Mouse (Mus musculus) MEL (cell line): ENCODE results near the gene Nbeal1. TPM values are rescaled to one million over a fixed set of nuclear protein-coding genes. Genes with fewer than 3 reads are reported as not detected.
A peak's percentile ranks its signal among the peaks of the same experiment; 100 is the strongest.

Source experiments
- DNase-seq: peaks from one replicate; pipeline ENCODE4 v3.0.0; 2011; ENCODE audit warnings: low read depth, low spot score
- H3K27ac ChIP-seq: 2 replicates; pipeline ENCODE4 v1.5.1; 2012; ENCODE audit warnings: low read depth, mild to moderate bottlenecking, control low read depth, low read length, moderate library complexity; ENCODE audit not compliant: control insufficient read depth
- H3K27me3 ChIP-seq, 2 experiments: fragments of 150-350 bp in 1 of 2; sonication (generic) in 1 of 2; 2 replicates each; pipeline ENCODE4 v1.6.1; 2012; ENCODE audit warnings: low read length in 2 of 2, mild to moderate bottlenecking in 2 of 2, improper control_type of control experiment in 1 of 2, moderate library complexity in 1 of 2; ENCODE audit not compliant: insufficient read depth in 2 of 2, control insufficient read depth in 1 of 2
- H3K36me3 ChIP-seq, 2 experiments: 2 replicates each; pipeline ENCODE4 v1.6.1; 2012 to 2014; ENCODE audit warnings: low read length in 2 of 2, improper control_type of control experiment in 1 of 2, inconsistent platforms in 1 of 2, mild to moderate bottlenecking in 1 of 2; ENCODE audit not compliant: insufficient read depth in 2 of 2, control insufficient read depth in 1 of 2
- H3K4me1 ChIP-seq, 2 experiments: fragments of 150-350 bp in 1 of 2; sonication (generic) in 1 of 2; 2 replicates each; pipeline ENCODE4 v1.6.1; 2012; ENCODE audit warnings: low read length in 2 of 2, improper control_type of control experiment in 1 of 2, mild to moderate bottlenecking in 1 of 2; ENCODE audit not compliant: insufficient read depth in 2 of 2, control insufficient read depth in 1 of 2
- H3K4me3 ChIP-seq, 2 experiments: fragments of 150-350 bp in 1 of 2; sonication (generic) in 1 of 2; 2 replicates each; pipeline ENCODE4 v1.5.1; 2012; ENCODE audit warnings: low read depth in 2 of 2, low read length in 2 of 2, mild to moderate bottlenecking in 2 of 2, moderate library complexity in 2 of 2, control low read depth in 1 of 2, improper control_type of control experiment in 1 of 2; ENCODE audit not compliant: control insufficient read depth in 1 of 2, insufficient read depth in 1 of 2
- H3K79me2 ChIP-seq: 2 replicates; pipeline ENCODE4 v1.6.1; 2012; ENCODE audit warnings: mild to moderate bottlenecking, low read length, moderate library complexity; ENCODE audit not compliant: control insufficient read depth, poor library complexity, insufficient read depth
- H3K9ac ChIP-seq: 2 replicates; pipeline ENCODE4 v1.6.1; 2012; ENCODE audit warnings: low read depth, mild to moderate bottlenecking, control low read depth, low read length, moderate library complexity; ENCODE audit not compliant: control insufficient read depth, poor library complexity, severe bottlenecking
- H3K9me3 ChIP-seq: fragments of 150-350 bp; sonication (generic); replicated peaks from 2 replicates; pipeline ENCODE4 v1.6.1; 2012; ENCODE audit warnings: mild to moderate bottlenecking, low read length, improper control_type of control experiment, moderate library complexity; ENCODE audit not compliant: insufficient read depth
- CHD1 ChIP-seq: IDR thresholded peaks from 2 replicates; pipeline ENCODE4 v1.6.1; 2012; ENCODE audit warnings: low read depth, mild to moderate bottlenecking, inconsistent platforms, low read length, improper control_type of control experiment
- CHD2 ChIP-seq: IDR thresholded peaks from 2 replicates; pipeline ENCODE4 v1.6.1; 2011; ENCODE audit warnings: low read length, improper control_type of control experiment
- CTCF ChIP-seq, 3 experiments: IDR thresholded peaks in 2 of 3; conservative IDR thresholded peaks in 1 of 3; 2 replicates each; pipeline ENCODE4 v1.5.1; 2011 to 2012; ENCODE audit warnings: low read length in 3 of 3, low read depth in 2 of 3, mild to moderate bottlenecking in 2 of 3, improper control_type of control experiment in 1 of 3, inconsistent platforms in 1 of 3, mixed read lengths in 1 of 3, moderate library complexity in 1 of 3; ENCODE audit not compliant: control insufficient read depth in 1 of 3, insufficient read depth in 1 of 3, poor library complexity in 1 of 3, severe bottlenecking in 1 of 3
- E2F4 ChIP-seq: IDR thresholded peaks from 2 replicates; pipeline ENCODE4 v1.6.1; 2011; ENCODE audit warnings: low read depth, low read length, improper control_type of control experiment, borderline replicate concordance
- EP300 ChIP-seq, 2 experiments: IDR thresholded peaks; 2 replicates each; pipeline ENCODE4 v1.6.1; 2011; ENCODE audit warnings: improper control_type of control experiment in 2 of 2, low read length in 2 of 2, low read depth in 1 of 2, mild to moderate bottlenecking in 1 of 2
- ETS1 ChIP-seq: IDR thresholded peaks from 2 replicates; pipeline ENCODE4 v1.6.1; 2012; ENCODE audit warnings: low read depth, mild to moderate bottlenecking, inconsistent platforms, low read length, improper control_type of control experiment, moderate library complexity
- GABPA ChIP-seq: IDR thresholded peaks from 2 replicates; pipeline ENCODE4 v1.6.1; 2012; ENCODE audit warnings: low read depth, mild to moderate bottlenecking, inconsistent platforms, low read length, improper control_type of control experiment, moderate library complexity
- GATA1 ChIP-seq: IDR thresholded peaks from 2 replicates; pipeline ENCODE4 v1.6.1; 2011; ENCODE audit warnings: low read depth, low read length, improper control_type of control experiment
- KAT2A ChIP-seq: conservative IDR thresholded peaks from 2 replicates; pipeline ENCODE4 v1.6.1; 2012; ENCODE audit warnings: low read depth, low read length, improper control_type of control experiment, inconsistent platforms
- MAFK ChIP-seq: IDR thresholded peaks from 2 replicates; pipeline ENCODE4 v1.6.1; 2011; ENCODE audit warnings: low read depth, mild to moderate bottlenecking, low read length, improper control_type of control experiment, borderline replicate concordance
- MAZ ChIP-seq: IDR thresholded peaks from 2 replicates; pipeline ENCODE4 v1.6.1; 2012; ENCODE audit warnings: low read depth, mild to moderate bottlenecking, inconsistent platforms, low read length, improper control_type of control experiment
- NRF1 ChIP-seq: IDR thresholded peaks from 2 replicates; pipeline ENCODE4 v1.6.1; 2014; ENCODE audit warnings: low read depth, mild to moderate bottlenecking, inconsistent platforms, low read length, improper control_type of control experiment, moderate library complexity; ENCODE audit not compliant: poor library complexity, insufficient read depth, severe bottlenecking
- POLR2A ChIP-seq, 2 experiments: IDR thresholded peaks; 2 replicates each; pipeline ENCODE4 v1.6.1; 2011 to 2012; ENCODE audit warnings: low read length in 2 of 2, mild to moderate bottlenecking in 2 of 2, control low read depth in 1 of 2, improper control_type of control experiment in 1 of 2, low read depth in 1 of 2, moderate library complexity in 1 of 2; ENCODE audit not compliant: control insufficient read depth in 1 of 2, insufficient read depth in 1 of 2, poor library complexity in 1 of 2
- POLR2AphosphoS2 ChIP-seq: IDR thresholded peaks from 2 replicates; pipeline ENCODE4 v1.6.1; 2011; ENCODE audit warnings: low read length, improper control_type of control experiment
- POLR2AphosphoS5 ChIP-seq: IDR thresholded peaks from 2 replicates; pipeline ENCODE4 v1.6.1; 2012; ENCODE audit warnings: low read depth, borderline replicate concordance, mild to moderate bottlenecking, inconsistent platforms, low read length, moderate library complexity, mixed read lengths
- RAD21 ChIP-seq: IDR thresholded peaks from 2 replicates; pipeline ENCODE4 v1.6.1; 2011; ENCODE audit warnings: mild to moderate bottlenecking, low read depth, low read length, improper control_type of control experiment
- SIN3A ChIP-seq: IDR thresholded peaks from 2 replicates; pipeline ENCODE4 v1.6.1; 2012; ENCODE audit warnings: low read length, improper control_type of control experiment, inconsistent platforms
- UBTF ChIP-seq: IDR thresholded peaks from 2 replicates; pipeline ENCODE4 v1.6.1; 2012; ENCODE audit warnings: low read depth, mild to moderate bottlenecking, inconsistent platforms, low read length, improper control_type of control experiment, moderate library complexity, borderline replicate concordance; ENCODE audit not compliant: insufficient read depth
- USF2 ChIP-seq, 2 experiments: IDR thresholded peaks; 2 replicates each; pipeline ENCODE4 v1.6.1; 2011 to 2012; ENCODE audit warnings: improper control_type of control experiment in 2 of 2, low read length in 2 of 2, borderline replicate concordance in 1 of 2, inconsistent platforms in 1 of 2, low read depth in 1 of 2, mild to moderate bottlenecking in 1 of 2; ENCODE audit not compliant: insufficient read depth in 1 of 2
- ZMIZ1 ChIP-seq: IDR thresholded peaks from 2 replicates; pipeline ENCODE4 v1.6.1; 2012; ENCODE audit warnings: low read depth, mild to moderate bottlenecking, inconsistent platforms, low read length, improper control_type of control experiment, moderate library complexity
- polyA plus RNA-seq, 2 experiments: library from polyadenylated mRNA; stranded (reverse) in 1 of 2; unstranded in 1 of 2; fragments of >175 nt in 1 of 2; fragments of >200 nt in 1 of 2; gene quantifications; 2 replicates each; pipeline versions ENCODE4 v1.2.1 to v1.2.4; 2012; ENCODE audit warnings: low replicate concordance in 2 of 2, low read depth in 1 of 2; ENCODE audit not compliant: insufficient read length in 2 of 2, insufficient read depth in 1 of 2, missing spikeins in 1 of 2
- total RNA-seq: library from RNA; depleted of rRNA; stranded (reverse); fragments of 300-350 nt; gene quantifications from 2 replicates; pipeline ENCODE4 v1.2.3, GENCODE M21; 2012

Nbeal1 gene
- total and polyA plus RNA-seq, 3 experiments: 1.5 to 2.0 TPM; not detected in 1

- TF ChIP-seq MAFK (no peak), POLR2AphosphoS5 (no peak), USF2 (IDR thresholded peaks at IDR 0.05; ENCODE audit: borderline replicate concordance in 1 of 2, insufficient read depth in 1 of 2, low read depth in 1 of 2, low read length in 2 of 2) (no peak), KAT2A (no peak), ETS1 (no peak), SIN3A (no peak), GATA1 (no peak), ZMIZ1 (no peak), CHD2 (no peak), NRF1 (no peak), UBTF (no peak), CTCF (IDR thresholded peaks at IDR 0.05 in 2 of 3, conservative IDR thresholded peaks at IDR 0.05 in 1 of 3; ENCODE audit: control insufficient read depth in 1 of 3, insufficient read depth in 1 of 3, low read depth in 2 of 3, low read length in 3 of 3, poor library complexity in 1 of 3, severe bottlenecking in 1 of 3) (no peak), E2F4 (no peak), GABPA (no peak), POLR2A (IDR thresholded peaks at IDR 0.05; ENCODE audit: control insufficient read depth in 1 of 2, insufficient read depth in 1 of 2, low read depth in 1 of 2, low read length in 2 of 2, poor library complexity in 1 of 2) (no peak), MAZ (no peak), RAD21 (no peak), POLR2AphosphoS2 (no peak)
- H3K79me2 ChIP-seq: no peaks in the 10 kb centered on the region
- DNase-seq: no peak
- H3K9ac ChIP-seq: no peak overlapping the region
- no peak overlapping the region for H3K27ac ChIP-seq
- no peaks in the 10 kb centered on the region; the same call in 1 of the 2 replicates for H3K9me3 ChIP-seq
- no peaks in the 10 kb centered on the region for H3K27me3 ChIP-seq
- H3K36me3 ChIP-seq: peaks cover 0 to 2% of the 10 kb centered on the region in 2 experiments; a peak in 2 of 4 replicates
- H3K4me1 ChIP-seq: no peaks in the 10 kb centered on the region; a peak in 1 of 4 replicates
- no peak overlapping the region for H3K4me3 ChIP-seq
Measured at GRCm38 (mm10) chr1:60236261-60236660, 55.9 kb downstream of the Nbeal1 start.

- Histone ChIP-seq H3K4me3 (no peak overlapping the region), H3K9me3 (no peaks in the 10 kb centered on the region; the same call in 1 of the 2 replicates), H3K9ac (no peak overlapping the region), H3K4me1 (no peaks in the 10 kb centered on the region; a peak in 1 of 4 replicates), H3K36me3 (peaks cover 0 to 2% of the 10 kb centered on the region in 2 experiments; a peak in 2 of 4 replicates), H3K27ac (no peak overlapping the region), H3K27me3 (no peaks in the 10 kb centered on the region), H3K79me2 (no peaks in the 10 kb centered on the region)
- no peak for TF ChIP-seq CHD1
- peak in 1 of 2 experiments; percentile 37; a peak in 1 of 4 replicates for TF ChIP-seq EP300 (IDR thresholded peaks at IDR 0.05; ENCODE audit: low read depth in 1 of 2, low read length in 2 of 2)
- DNase-seq: peak; percentile 36
Measured at GRCm38 (mm10) chr1:60240430-60240829, 60.0 kb downstream of the Nbeal1 start.
